Mouse (Mus musculus) intestine, postnatal 0 days (tissue): ENCODE data around the gene Slc7a15. TPM values are rescaled to one million over a fixed set of nuclear protein-coding genes. Genes with fewer than 3 reads are reported as not detected.
"Not testable (repeated sequence)": the region's sequence is repeated elsewhere in the genome, so short reads cannot be mapped to it uniquely, and the experiment has no call there.

Experiments used
- ATAC-seq: fragments of 200-750 bp; cut with Nextera tagmentation; 2 replicates; pipeline ENCODE4 v1.8.0; 2017; ENCODE audit warnings: mild to moderate bottlenecking, moderate TSS enrichment, moderate library complexity
- H3K27ac ChIP-seq: fragments of 300-500 bp; sonication (generic); 2 replicates; pipeline ENCODE4 v1.5.1; 2014; ENCODE audit warnings: mild to moderate bottlenecking, low read depth, low read length, moderate library complexity
- H3K27me3 ChIP-seq: fragments of 300-500 bp; sonication (generic); replicated peaks from 2 replicates; pipeline ENCODE4 v1.6.1; 2014; ENCODE audit warnings: low read length, mixed read lengths; ENCODE audit not compliant: control insufficient read depth, insufficient read depth
- H3K36me3 ChIP-seq: fragments of 300-500 bp; sonication (generic); 2 replicates; pipeline ENCODE4 v1.6.1; 2014; ENCODE audit warnings: mild to moderate bottlenecking, moderate library complexity; ENCODE audit not compliant: control insufficient read depth, insufficient read depth
- H3K4me1 ChIP-seq: fragments of 300-500 bp; sonication (generic); replicated peaks from 2 replicates; pipeline ENCODE4 v1.6.1; 2014; ENCODE audit warnings: antibody characterized with exemption, low read length, mixed read lengths; ENCODE audit not compliant: control insufficient read depth, insufficient read depth
- H3K4me2 ChIP-seq: fragments of 300-500 bp; sonication (generic); replicated peaks from 2 replicates; pipeline ENCODE4 v1.6.1; 2014; ENCODE audit warnings: low read depth, mild to moderate bottlenecking, moderate library complexity
- H3K4me3 ChIP-seq: fragments of 300-500 bp; sonication (generic); 2 replicates; pipeline ENCODE4 v1.5.1; 2014; ENCODE audit warnings: low read depth, low read length
- H3K9ac ChIP-seq: fragments of 300-500 bp; sonication (generic); 2 replicates; pipeline ENCODE4 v1.6.1; 2014; ENCODE audit warnings: mild to moderate bottlenecking, low read depth, low read length
- H3K9me3 ChIP-seq: fragments of 300-500 bp; sonication (generic); 2 replicates; pipeline ENCODE4 v1.6.1; 2016; ENCODE audit warnings: mixed run types; ENCODE audit not compliant: control insufficient read depth
- CTCF ChIP-seq: sonication (generic); IDR thresholded peaks from 2 replicates; pipeline ENCODE4 v1.5.1; 2016; ENCODE audit warnings: low read depth, mild to moderate bottlenecking, control low read depth, antibody characterized with exemption, moderate library complexity
- WGBS: fragments of 180-500 bp; shearing (Covaris S2); extraction: QIAGEN DNeasy Blood & Tissue Kit; methylation state at CpG from one replicate; pipeline ENCODE4 v1.1.7; 2014; 5-methylcytosine and 5-hydroxymethylcytosine counted together
- polyA plus RNA-seq: library from polyadenylated mRNA; unstranded; fragments of >200 nt; fragmentation: Nextera tagmentation; extraction: Ambion mirVana; gene quantifications from 2 replicates; pipeline ENCODE4 v1.2.1, GENCODE M21; 2015

The Slc7a15 gene
- polyA plus RNA-seq, 1 experiment from 2014 or later: 5.7 TPM

GRCm38 (mm10) chr12:8619827-8620677 is 21.2 kb upstream of the Slc7a15 start:
- TF ChIP-seq CTCF: no peak
- no peak overlapping the region for H3K4me2 ChIP-seq
- H3K27ac ChIP-seq: no peak overlapping the region
- 94% methylated on average over 9 of the region's 9 CpGs for WGBS
- H3K27me3 ChIP-seq: no peaks in the 10 kb centered on the region
- H3K4me1 ChIP-seq: no peaks in the 10 kb centered on the region
- ATAC-seq: peak; percentile 54; the same call in 1 of the 2 replicates
- no peaks in the 10 kb centered on the region for H3K9me3 ChIP-seq
- H3K9ac ChIP-seq: no peak overlapping the region
- no peaks in the 10 kb centered on the region for H3K36me3 ChIP-seq
- H3K4me3 ChIP-seq: no peak overlapping the region

DNA sequence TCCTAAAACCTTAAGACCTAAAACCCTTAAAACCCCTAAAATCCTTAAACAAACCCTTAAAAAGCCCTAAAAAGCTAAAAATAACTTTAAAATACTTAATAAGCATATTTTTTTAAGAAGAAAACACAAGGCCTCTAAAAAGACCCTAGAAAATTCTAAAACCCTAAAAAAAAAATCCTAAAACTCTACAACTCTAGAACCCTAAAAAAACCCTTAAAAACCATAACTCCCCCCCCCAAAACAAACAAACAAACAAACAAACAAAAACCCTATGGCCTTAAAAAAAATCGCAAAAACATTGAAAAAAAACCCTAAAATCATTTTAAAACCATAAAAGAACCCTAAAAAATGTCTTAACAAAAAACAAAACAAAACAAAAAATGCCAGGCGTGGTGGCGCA is 19.4 kb upstream of the Slc7a15 start:
- no peaks in the 10 kb centered on the region for H3K9me3 ChIP-seq
- no peak for ATAC-seq
- no peak overlapping the region for H3K4me2 ChIP-seq
- H3K27ac ChIP-seq: no peak overlapping the region
- H3K27me3 ChIP-seq: no peaks in the 10 kb centered on the region
- WGBS: 90% methylated on average over 3 of the region's 3 CpGs
- TF ChIP-seq CTCF: no peak
- no peak overlapping the region for H3K9ac ChIP-seq
- no peak overlapping the region for H3K4me3 ChIP-seq
- H3K4me1 ChIP-seq: no peaks in the 10 kb centered on the region
- H3K36me3 ChIP-seq: no peaks in the 10 kb centered on the region

DNA sequence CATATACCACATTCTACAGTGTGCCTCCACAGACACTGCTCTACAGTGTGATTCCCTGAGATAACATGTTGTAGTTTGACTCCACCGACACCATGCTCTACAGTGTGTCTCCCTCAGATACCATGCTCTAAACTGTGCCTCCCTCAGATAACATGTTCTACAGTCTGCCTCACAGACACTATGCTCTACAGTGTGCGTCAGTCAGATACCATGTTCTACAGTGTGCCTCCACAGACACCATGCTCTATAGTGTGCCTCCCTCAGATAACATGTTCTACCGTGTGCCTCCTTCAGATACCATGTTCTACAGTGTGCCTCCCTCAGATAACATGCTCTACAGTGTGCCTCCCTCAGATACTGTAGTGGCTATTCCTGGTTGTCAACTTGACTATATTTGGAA is 10.2 kb upstream of the Slc7a15 start:
- H3K27me3 ChIP-seq: no peaks in the 10 kb centered on the region
- H3K4me2 ChIP-seq: no peak overlapping the region
- no peaks in the 10 kb centered on the region for H3K9me3 ChIP-seq
- no peaks in the 10 kb centered on the region for H3K36me3 ChIP-seq
- no peak overlapping the region for H3K4me3 ChIP-seq
- no peak for TF ChIP-seq CTCF
- no peak for ATAC-seq
- H3K4me1 ChIP-seq: no peaks in the 10 kb centered on the region
- no peak overlapping the region for H3K9ac ChIP-seq
- no peak overlapping the region for H3K27ac ChIP-seq
- WGBS: 88% methylated on average over 3 of the region's 3 CpGs

DNA sequence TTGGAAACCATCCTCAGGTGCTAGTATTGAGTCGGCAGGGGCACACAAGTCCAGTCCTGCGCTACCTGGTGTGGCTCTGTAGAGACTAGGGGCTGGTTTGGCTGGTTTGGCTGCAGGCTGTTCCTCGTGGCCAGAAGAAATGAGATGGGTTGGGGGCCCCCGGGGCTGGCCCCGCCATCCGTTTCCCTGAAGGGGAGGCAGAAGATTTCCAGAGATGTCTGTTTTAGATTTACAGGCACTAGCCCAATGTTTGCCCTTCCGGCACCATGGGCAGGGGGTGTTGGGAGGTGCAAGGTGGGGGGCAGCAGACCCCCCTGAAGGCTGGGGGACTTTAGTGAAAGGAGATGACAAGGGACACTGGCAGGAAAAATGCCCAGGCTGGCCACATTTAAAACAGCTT is 3.3 kb downstream of the Slc7a15 start:
- ATAC-seq: no peak
- Histone ChIP-seq H3K4me2 (no peak overlapping the region), H3K27ac (no peak overlapping the region), H3K4me3 (no peak overlapping the region), H3K36me3 (no peaks in the 10 kb centered on the region), H3K9ac (no peak overlapping the region), H3K27me3 (no peaks in the 10 kb centered on the region), H3K9me3 (no peaks in the 10 kb centered on the region), H3K4me1 (no peaks in the 10 kb centered on the region)
- 89% methylated on average over 7 of the region's 7 CpGs for WGBS
- no peak for TF ChIP-seq CTCF

- H3K4me1 ChIP-seq, H3K36me3 ChIP-seq, H3K9me3 ChIP-seq, H3K4me2 ChIP-seq, H3K4me3 ChIP-seq, H3K9ac ChIP-seq, H3K27ac ChIP-seq, H3K27me3 ChIP-seq, ATAC-seq: not testable (repeated sequence)
- 98% methylated on average over 2 of the region's 2 CpGs for WGBS
These were observed 7.5 kb downstream of the Slc7a15 start for GRCm38 (mm10) chr12:8591326-8591725.

- no peaks in the 10 kb centered on the region for H3K36me3 ChIP-seq
- 82% methylated on average over 11 of the region's 11 CpGs for WGBS
- 0 out of 2 replicates have a peak overlapping the region, but pooled peaks have one; percentile 43 for H3K4me2 ChIP-seq
- no peaks in the 10 kb centered on the region for H3K4me1 ChIP-seq
- H3K4me3 ChIP-seq: no peak overlapping the region
- no peak overlapping the region for H3K27ac ChIP-seq
- no peaks in the 10 kb centered on the region for H3K9me3 ChIP-seq
- no peaks in the 10 kb centered on the region for H3K27me3 ChIP-seq
- no peak for TF ChIP-seq CTCF
- H3K9ac ChIP-seq: no peak overlapping the region
- no peak for ATAC-seq
These were observed 25.5 kb downstream of the Slc7a15 start for GRCm38 (mm10) chr12:8573405-8573804.

GRCm38 (mm10) chr12:8571903-8572341 is 26.9 kb downstream of the Slc7a15 start:
- H3K4me3 ChIP-seq, H3K27ac ChIP-seq: not testable (repeated sequence)

GRCm38 (mm10) chr12:8571287-8571902 is 27.5 kb downstream of the Slc7a15 start:
- H3K36me3 ChIP-seq, ATAC-seq, H3K4me3 ChIP-seq, H3K9ac ChIP-seq, H3K9me3 ChIP-seq, H3K27me3 ChIP-seq, H3K4me1 ChIP-seq, H3K27ac ChIP-seq: not testable (repeated sequence)
- 46% methylated on average over 2 of the region's 2 CpGs for WGBS
- peak overlapping the region; percentile 43; the same call in 1 of the 2 replicates for H3K4me2 ChIP-seq

More at GRCm38 (mm10) chr12:8571903-8572341, 26.9 kb downstream of the Slc7a15 start:
- not testable (repeated sequence) for H3K9ac ChIP-seq, H3K27me3 ChIP-seq, H3K9me3 ChIP-seq, H3K4me1 ChIP-seq, H3K36me3 ChIP-seq, ATAC-seq
- WGBS: 23% methylated on average over 12 of the region's 12 CpGs
- peak overlapping the region; percentile 43 for H3K4me2 ChIP-seq

DNA sequence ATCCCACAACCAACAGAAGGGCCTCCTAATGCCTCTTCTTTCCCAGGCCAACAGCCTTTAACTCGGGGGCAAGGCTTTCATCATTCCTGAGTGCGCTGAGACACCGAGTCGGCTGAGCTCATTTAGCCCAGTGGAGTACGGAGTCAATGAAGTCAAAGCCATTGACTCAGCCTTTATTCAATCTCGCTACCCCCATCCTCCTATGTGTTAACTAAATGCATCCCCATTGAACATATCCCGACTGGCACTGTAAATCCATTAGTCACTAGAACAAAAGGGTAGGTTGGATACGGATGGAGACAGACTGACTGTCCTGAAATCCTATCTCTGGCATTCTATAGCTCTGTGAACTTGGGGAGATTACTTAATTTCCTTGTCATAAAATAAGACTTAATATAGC is 36.7 kb downstream of the Slc7a15 start:
- H3K27ac ChIP-seq, ATAC-seq, H3K9me3 ChIP-seq, H3K4me3 ChIP-seq, H3K36me3 ChIP-seq, H3K9ac ChIP-seq, H3K4me1 ChIP-seq, H3K4me2 ChIP-seq, H3K27me3 ChIP-seq: not testable (repeated sequence)
- WGBS: 91% methylated on average over 7 of the region's 8 CpGs
